Mouse (Mus musculus): Measurements from ENCODE around the gene Pitpnm1. TPM values are rescaled to one million over a fixed set of nuclear protein-coding genes. Genes with fewer than 3 reads are reported as not detected.
"Not testable (repeated sequence)": the region's sequence is repeated elsewhere in the genome, so short reads cannot be mapped to it uniquely, and the experiment has no call there.

The Pitpnm1 gene
- total and polyA plus RNA-seq, 2 experiments from 2014 or later, result 127 to 187 TPM

DNA sequence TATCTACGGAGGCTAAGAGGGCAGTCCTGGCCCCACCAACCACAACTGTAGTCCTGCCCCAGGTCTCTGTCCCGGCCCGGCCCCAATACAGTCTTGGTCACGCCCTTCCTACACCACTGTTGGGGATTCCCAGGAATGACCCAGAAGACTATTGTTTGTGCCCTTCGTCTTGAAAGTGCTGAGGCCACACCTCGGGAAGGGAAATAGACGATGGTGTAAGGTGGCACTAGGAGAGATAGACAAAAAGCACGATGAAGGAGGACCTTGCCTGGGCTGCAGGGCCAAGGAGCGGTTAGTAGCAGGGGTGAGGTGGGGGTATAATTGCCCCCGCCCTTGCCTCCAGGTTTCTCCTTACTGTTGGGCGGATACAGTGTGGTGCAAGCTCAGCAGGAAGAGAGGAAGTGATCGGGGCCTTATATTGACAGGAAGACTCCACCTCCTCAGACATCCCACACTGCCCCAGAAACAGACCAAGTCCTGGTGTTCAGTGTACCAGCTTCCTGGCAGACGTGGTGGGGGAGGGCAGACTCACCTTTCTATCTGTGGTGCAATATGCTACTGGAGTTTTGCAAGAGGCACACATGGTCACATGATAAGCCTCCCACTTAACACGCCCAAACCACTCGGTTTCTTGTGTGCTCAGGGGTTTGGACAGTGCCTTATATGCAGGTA is 40.6 kb upstream of the Pitpnm1 start, which contains the start of gene Gstp3:
Gstp3 (minus strand) TSS at position 501 of the 672 bp plus-strand sequence.
- no peaks in the 10 kb centered on the region for H3K36me3 ChIP-seq (ENCODE audit: insufficient read depth, low read length)
- DNase-seq (ENCODE audit: low spot score) (no peak), ATAC-seq (ENCODE audit: low FRiP score) (no peak)
- no peak within 1 kb of the TSS for H3K4me2 ChIP-seq (ENCODE audit: low read depth, low read length, poor library complexity, severe bottlenecking)
- WGBS, result 86% methylated on average over 15 of the region's 15 CpGs
- H3K9me3 ChIP-seq (ENCODE audit: low read length), result no peaks in the 10 kb centered on the region
- no peaks in the 10 kb centered on the region for H3K27me3 ChIP-seq (ENCODE audit: insufficient read depth, low read length)
- no peak within 1 kb of the TSS for H3K27ac ChIP-seq (ENCODE audit: low read depth, low read length)
- H3K9ac ChIP-seq (replicated peaks; ENCODE audit: low read length, poor library complexity, severe bottlenecking), result no peak within 1 kb of the TSS
- no peak for TF ChIP-seq CTCF (IDR thresholded peaks at IDR 0.05)
- H3K4me1 ChIP-seq (ENCODE audit: insufficient read depth, low read length), result no peaks in the 10 kb centered on the region
- H3K4me3 ChIP-seq (ENCODE audit: low read depth, low read length), result no peak within 1 kb of the TSS

DNA sequence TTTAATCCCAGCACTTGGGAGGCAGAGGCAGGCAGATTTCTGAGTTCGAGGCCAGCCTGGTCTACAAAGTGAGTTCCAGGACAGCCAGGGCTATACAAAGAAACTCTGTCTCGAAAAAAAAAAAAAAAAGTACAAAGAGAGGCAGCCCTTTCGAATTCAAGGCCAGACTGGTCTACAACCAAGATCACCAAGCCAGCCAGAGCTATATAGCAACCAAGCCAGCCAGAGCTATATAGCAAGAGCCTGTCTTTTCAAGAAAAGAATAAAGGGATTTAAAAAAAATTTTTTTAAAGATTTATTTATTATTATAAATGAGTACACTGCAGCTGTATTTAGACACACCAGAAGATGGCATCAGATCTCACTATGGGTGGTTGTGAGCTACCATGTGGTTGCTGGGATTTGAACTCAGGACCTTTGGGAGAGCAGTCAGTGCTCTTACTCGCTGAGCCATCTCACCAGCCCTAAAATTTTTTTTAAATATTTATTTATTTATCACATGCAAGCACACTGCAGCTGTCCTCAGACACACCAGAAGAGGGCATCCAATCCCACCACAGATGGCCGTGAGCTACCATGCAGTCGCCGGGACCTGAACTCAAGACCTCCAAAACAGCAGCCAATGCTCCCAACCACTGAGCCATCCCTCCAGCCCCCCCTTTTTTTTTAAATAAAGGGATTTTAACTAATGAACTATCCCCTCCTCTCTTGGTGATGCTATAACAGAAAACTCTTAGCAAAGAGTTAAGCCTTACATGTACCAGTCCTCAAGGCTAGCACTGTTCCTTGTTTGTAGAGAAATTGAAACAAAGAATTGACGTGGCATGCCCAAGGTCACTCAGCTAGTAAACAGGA is 39.5 kb upstream of the Pitpnm1 start:
- WGBS, result 85% methylated on average over 8 of the region's 8 CpGs
- not testable (repeated sequence) for H3K27me3 ChIP-seq (ENCODE audit: insufficient read depth, low read length); H3K27ac ChIP-seq (ENCODE audit: low read depth, low read length); H3K4me2 ChIP-seq (ENCODE audit: low read depth, low read length, poor library complexity, severe bottlenecking); ATAC-seq (ENCODE audit: low FRiP score); H3K9ac ChIP-seq (replicated peaks; ENCODE audit: low read length, poor library complexity, severe bottlenecking); H3K4me3 ChIP-seq (ENCODE audit: low read depth, low read length); H3K4me1 ChIP-seq (ENCODE audit: insufficient read depth, low read length); H3K9me3 ChIP-seq (ENCODE audit: low read length); H3K36me3 ChIP-seq (ENCODE audit: insufficient read depth, low read length); DNase-seq (ENCODE audit: low spot score)

DNA sequence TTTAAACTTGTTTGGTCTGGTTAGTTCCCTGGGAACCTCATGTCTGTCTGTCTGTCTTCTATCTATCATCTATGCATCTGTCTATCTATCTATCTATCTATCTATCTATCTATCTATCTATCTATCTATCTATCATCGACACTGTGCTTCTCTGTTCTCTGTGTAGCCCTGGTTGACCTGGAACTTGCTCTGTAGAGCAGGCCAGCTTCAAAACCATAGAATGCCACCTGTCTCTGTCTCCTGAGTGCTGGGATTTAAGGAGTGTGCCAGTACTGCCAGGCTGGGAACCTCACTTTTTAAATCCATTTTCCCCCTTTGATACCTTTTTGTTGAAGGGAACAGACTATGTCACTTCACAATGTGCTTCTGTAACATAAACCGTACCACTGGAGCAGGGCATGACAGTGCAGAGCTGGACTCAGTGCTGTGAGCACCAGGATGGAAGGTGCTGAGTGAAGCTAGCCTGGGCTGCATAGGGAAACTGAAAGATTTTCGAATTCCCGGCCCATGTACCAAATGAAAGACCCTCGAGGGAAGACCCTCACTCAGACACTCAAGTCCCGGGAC is 38.8 kb upstream of the Pitpnm1 start:
- no peak overlapping the region for H3K27ac ChIP-seq (ENCODE audit: low read depth, low read length)
- H3K4me2 ChIP-seq (ENCODE audit: low read depth, low read length, poor library complexity, severe bottlenecking), result no peak overlapping the region
- no peak for ATAC-seq (ENCODE audit: low FRiP score)
- H3K4me3 ChIP-seq (ENCODE audit: low read depth, low read length), result no peak overlapping the region
- no peaks in the 10 kb centered on the region for H3K27me3 ChIP-seq (ENCODE audit: insufficient read depth, low read length)
- no peaks in the 10 kb centered on the region for H3K9me3 ChIP-seq (ENCODE audit: low read length)
- no peak overlapping the region for H3K9ac ChIP-seq (replicated peaks; ENCODE audit: low read length, poor library complexity, severe bottlenecking)
- WGBS, result 86% methylated on average over 6 of the region's 6 CpGs
- H3K36me3 ChIP-seq (ENCODE audit: insufficient read depth, low read length), result no peaks in the 10 kb centered on the region
- no peak for TF ChIP-seq CTCF (IDR thresholded peaks at IDR 0.05)
- no peaks in the 10 kb centered on the region for H3K4me1 ChIP-seq (ENCODE audit: insufficient read depth, low read length)
- DNase-seq (ENCODE audit: low spot score), result no peak

DNA sequence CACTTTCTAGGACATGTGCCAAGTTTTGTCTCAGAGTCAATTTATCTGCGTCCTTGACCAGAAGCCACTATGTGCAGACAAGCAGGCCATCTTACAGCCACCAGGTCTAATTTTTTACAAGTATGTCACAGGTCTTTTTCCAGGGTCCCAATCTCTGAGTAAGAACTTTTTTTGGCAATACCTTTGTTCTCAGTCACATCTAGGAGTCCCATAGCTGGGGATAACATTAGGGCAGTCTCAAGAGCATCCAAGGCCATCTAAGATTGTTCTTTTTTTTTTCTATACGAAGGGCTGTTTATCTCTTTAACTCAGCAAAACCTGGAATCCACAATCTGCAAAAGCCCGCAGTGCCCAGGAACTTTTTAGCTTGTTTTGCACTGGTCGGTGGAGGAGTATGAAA is 36.4 kb upstream of the Pitpnm1 start:
- DNase-seq (ENCODE audit: low spot score); H3K36me3 ChIP-seq (ENCODE audit: insufficient read depth, low read length); ATAC-seq (ENCODE audit: low FRiP score); H3K27ac ChIP-seq (ENCODE audit: low read depth, low read length); H3K27me3 ChIP-seq (ENCODE audit: insufficient read depth, low read length); H3K9me3 ChIP-seq (ENCODE audit: low read length); H3K4me2 ChIP-seq (ENCODE audit: low read depth, low read length, poor library complexity, severe bottlenecking); H3K9ac ChIP-seq (replicated peaks; ENCODE audit: low read length, poor library complexity, severe bottlenecking); H3K4me1 ChIP-seq (ENCODE audit: insufficient read depth, low read length); H3K4me3 ChIP-seq (ENCODE audit: low read depth, low read length): not testable (repeated sequence)
- WGBS, result 76% methylated on average over 2 of the region's 4 CpGs

DNA sequence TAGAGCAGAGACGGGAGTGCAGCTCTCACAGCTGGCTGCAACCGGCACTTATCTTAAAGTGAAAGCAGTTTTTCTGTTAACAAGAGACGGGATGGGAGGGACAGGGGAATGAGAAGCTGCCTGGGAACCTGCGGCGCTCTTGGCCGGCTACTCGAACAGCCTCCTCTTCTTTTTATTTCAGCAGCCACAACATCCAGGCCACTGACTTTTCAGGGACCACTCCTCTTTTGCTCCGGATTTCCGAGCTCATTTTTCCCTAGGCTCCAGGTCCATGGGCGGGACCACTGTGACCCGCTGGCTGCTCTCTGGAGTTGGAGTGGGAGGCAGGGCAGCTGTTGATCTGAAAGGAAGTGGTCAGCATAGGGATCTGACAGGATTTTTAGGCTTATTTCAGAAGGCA is 35.3 kb upstream of the Pitpnm1 start:
- H3K27ac ChIP-seq (ENCODE audit: low read depth, low read length); DNase-seq (ENCODE audit: low spot score); H3K36me3 ChIP-seq (ENCODE audit: insufficient read depth, low read length); H3K4me2 ChIP-seq (ENCODE audit: low read depth, low read length, poor library complexity, severe bottlenecking); H3K27me3 ChIP-seq (ENCODE audit: insufficient read depth, low read length); H3K9ac ChIP-seq (replicated peaks; ENCODE audit: low read length, poor library complexity, severe bottlenecking); H3K4me1 ChIP-seq (ENCODE audit: insufficient read depth, low read length); H3K9me3 ChIP-seq (ENCODE audit: low read length); ATAC-seq (ENCODE audit: low FRiP score); H3K4me3 ChIP-seq (ENCODE audit: low read depth, low read length): not testable (repeated sequence)
- 53% methylated on average over 3 of the region's 11 CpGs for WGBS

DNA sequence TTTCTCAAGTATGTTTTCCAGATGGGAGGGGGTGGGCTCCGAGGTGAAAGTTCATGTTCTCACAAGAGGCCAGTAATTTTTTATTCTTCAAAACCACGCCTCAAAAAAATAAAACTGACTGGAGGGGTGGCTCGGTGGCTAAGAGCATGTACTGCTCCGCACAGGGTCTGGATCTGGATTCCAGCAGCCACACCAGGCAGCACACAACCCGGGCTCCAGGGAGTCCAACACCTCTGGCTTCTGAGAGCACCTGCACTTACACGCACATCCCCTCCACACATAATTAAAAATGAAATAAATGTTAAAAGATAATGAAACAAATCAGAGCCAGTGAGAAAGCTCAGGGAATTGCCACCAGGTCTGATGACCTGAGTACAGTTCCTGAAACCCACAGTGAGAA is 33.5 kb upstream of the Pitpnm1 start:
- H3K36me3 ChIP-seq (ENCODE audit: insufficient read depth, low read length), result no peaks in the 10 kb centered on the region
- no peak overlapping the region for H3K27ac ChIP-seq (ENCODE audit: low read depth, low read length)
- no peak overlapping the region for H3K4me2 ChIP-seq (ENCODE audit: low read depth, low read length, poor library complexity, severe bottlenecking)
- DNase-seq (ENCODE audit: low spot score), result no peak
- no peaks in the 10 kb centered on the region for H3K27me3 ChIP-seq (ENCODE audit: insufficient read depth, low read length)
- 84% methylated on average over 6 of the region's 6 CpGs for WGBS
- no peaks in the 10 kb centered on the region for H3K9me3 ChIP-seq (ENCODE audit: low read length)
- no peak for ATAC-seq (ENCODE audit: low FRiP score)
- H3K9ac ChIP-seq (replicated peaks; ENCODE audit: low read length, poor library complexity, severe bottlenecking), result no peak overlapping the region
- no peak overlapping the region for H3K4me3 ChIP-seq (ENCODE audit: low read depth, low read length)
- TF ChIP-seq CTCF (IDR thresholded peaks at IDR 0.05), result no peak
- no peaks in the 10 kb centered on the region for H3K4me1 ChIP-seq (ENCODE audit: insufficient read depth, low read length)
